Mouse (Mus musculus) testis, postnatal 14 days (tissue): ENCODE data around the gene Gpc3.
"Not testable (repeated sequence)": the region's sequence is repeated elsewhere in the genome, so short reads cannot be mapped to it uniquely, and the experiment has no call there.

Source experiments
- DNase-seq: peaks from one replicate; pipeline ENCODE4 v3.0.0; 2021; ENCODE audit warnings: low spot score

Gene Gpc3

DNA sequence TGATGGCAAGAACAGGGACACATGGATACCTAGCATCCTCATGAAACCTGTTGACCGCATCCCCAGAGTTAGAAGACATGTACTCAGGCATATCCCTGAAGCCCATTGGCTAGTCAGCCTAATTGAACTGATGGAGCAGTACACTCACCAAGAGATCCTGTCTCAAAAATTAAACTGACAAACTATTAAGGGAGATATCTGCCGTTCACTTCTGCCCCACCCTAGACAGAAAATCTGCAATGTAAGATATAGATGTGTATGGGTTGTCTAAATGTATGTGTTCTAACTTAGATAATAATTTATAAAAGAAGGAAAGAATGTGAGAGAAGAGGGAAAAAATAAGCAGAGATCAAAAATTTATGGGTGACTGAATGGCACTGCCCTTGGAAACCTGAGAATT lies 212.6 kb downstream of the Gpc3 start:
- DNase-seq: no peak

GRCm38 (mm10) chrX:52375129-52375528 lies 238.6 kb downstream of the Gpc3 start:
- DNase-seq: no peak

DNA sequence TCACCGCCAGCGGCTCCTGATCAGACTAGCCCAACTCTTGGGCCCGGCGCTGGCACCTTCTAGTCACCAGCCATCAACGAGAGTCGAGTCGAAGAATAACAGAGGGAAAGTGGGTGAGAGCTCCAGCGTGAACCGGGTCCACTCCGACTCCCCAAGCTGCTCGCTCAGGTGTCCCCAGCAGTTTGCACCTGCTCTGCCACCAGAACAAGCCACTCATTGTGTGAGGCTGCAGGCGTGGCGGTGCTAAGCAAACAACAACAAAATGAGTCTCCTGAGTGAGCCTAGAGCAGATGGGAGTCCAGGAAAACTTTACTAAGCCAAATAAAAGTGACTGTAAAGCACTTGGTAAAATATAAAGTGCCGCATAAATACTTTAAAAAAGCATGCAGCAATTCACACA lies 239.5 kb downstream of the Gpc3 start:
- no peak for DNase-seq

GRCm38 (mm10) chrX:52372436-52372835 lies 241.3 kb downstream of the Gpc3 start:
- no peak for DNase-seq

DNA sequence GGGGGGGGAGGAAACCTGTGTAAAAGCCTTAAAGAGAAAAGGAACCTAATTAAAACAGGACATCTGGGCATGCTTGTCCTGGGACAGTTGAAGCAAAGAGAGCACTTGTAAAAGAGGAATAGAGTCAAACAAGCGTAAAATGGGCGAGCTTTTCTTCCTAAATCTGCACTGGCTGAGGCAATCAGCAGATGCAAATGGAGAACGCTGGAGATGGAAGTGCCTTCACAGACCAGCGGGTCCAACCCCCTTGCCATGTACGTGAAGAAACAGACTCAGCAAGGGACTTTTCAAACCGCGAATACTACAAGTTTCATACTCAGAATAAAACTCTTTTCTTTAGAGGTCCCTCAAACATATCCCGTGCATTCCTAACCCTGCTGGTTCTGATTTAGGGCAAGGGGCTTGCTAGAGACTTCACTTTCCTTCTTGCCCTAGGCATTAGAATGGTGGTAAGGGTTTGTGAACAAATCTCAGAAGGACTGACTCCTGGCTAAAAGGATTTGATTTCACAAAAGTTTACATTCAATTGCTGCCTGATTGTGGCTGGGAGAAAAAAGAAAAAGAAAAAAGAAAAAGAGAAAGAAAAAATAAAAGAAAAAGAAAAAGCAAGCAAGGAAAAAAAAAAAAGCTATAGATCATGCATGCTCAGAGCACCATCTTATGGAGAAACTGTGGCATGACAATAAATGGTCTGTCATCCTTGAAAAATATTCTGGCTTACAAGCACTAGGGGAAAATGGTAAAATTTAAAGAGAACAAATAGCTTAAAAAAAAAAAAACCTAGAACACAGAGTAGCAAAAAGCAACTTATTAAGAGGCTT lies 243.6 kb downstream of the Gpc3 start:
- no peak for DNase-seq

GRCm38 (mm10) chrX:52369304-52369937 lies 244.3 kb downstream of the Gpc3 start:
- DNase-seq: no peak

GRCm38 (mm10) chrX:52366826-52367225 lies 246.9 kb downstream of the Gpc3 start:
- no peak for DNase-seq

DNA sequence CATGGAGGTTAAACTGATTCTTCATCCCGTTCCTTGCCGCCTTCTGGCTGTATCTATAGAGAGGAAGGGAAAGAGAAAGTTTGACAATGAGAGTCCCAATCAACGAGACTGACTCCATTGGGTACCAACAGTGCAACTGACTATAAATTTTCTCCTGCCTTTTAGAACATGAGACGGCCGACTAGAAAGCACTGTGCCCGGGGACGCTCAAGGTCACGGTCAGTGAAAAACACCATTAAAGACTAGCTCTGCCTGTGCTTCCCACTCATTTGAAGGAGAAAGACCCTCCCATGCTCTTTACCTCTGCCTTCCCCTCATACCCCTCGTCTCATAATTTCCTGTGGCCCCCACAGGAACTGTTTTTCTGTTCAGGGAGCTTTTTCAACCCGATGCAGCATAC lies 248.0 kb downstream of the Gpc3 start:
- DNase-seq: no peak

DNA sequence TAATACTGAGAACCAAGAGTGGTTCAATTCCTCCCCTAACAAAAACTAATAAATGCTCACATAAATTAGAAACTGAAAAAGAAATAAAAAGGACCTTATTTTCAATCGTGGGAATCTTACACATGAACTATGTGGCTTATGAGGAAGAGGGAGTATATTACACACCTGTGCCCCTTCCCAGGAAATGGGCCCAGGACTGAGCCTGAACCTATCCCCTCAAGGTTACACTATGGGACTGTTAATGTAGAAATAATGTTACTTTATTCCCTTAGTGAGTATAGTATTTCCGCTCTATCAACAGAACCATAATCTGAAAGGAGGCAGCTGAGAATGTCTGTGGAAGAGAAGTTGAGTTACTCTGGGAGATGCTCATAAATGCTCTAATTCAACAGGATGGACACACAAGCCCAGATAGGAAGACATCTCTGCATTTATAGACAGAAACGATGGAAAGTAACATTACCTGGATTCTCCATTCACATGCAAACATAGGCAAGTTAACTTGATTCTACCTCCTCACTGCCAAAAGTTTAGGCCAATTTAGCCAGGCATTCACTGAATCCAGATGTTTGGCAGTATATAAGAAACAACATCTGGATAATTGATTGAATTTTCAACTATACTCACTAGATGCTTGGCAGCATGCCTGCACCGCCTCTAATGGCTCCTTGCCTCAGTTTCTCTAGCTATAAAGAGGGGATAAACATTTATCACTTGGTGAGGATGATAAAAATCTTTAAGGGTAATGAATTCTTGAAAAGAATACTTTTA lies 251.3 kb downstream of the Gpc3 start:
- DNase-seq: no peak

DNA sequence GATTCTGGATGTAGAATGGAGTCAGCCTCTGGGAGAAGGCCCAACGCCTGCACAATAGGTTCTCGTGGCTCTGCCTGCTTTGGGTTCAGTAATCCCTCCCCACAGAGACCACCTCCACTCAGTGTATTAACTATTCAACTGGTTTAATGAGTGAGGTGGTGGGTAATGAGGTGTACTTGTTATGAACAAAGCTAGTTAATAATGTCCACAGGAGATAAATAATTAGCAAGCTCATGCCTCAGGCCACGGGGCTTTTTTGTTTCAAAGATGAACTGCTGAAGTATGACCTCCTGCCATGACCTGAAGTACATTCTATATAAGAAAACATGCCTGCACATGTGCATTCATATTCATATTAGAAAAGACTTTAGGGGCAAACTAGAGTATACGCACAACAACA lies 260.8 kb downstream of the Gpc3 start:
- DNase-seq: no peak

DNA sequence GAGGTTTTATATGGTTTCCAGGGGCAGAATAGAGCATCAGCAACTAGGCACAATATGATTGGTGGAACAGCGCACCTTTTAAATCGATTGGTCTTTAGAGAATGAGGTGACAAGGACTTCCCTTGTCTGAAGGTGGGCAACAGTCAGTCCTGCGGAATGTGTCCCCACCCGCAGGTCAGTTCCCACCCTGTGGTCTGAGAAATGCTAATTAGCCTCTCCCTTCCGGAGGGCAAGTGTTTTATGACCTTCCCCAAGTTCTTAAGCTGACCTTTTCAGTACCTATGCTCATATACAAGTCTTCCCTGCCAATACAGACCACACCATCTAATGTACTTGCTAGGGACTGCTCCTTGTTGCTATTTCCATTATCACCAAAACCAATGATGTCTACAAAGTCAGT lies 263.1 kb downstream of the Gpc3 start:
- not testable (repeated sequence) for DNase-seq

DNA sequence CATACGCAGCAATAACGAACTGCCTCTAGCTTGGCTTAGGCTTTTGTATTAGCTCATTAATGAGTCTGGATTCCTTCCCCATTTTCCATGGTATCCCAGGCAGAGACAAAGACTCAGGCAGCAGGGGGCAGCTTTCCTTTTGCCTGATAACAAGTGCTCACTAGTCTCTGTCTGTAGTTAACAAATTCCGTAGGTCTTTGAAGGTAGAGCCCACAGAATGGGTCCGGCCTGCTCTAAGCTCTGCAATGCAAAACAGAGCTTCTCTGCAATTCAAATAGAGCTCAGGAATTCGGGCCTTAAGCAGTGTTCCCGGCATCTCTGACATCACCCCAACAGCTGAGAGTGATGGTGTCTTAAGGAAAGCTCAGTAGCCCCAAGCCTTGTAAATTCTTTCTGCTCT lies 265.0 kb downstream of the Gpc3 start:
- DNase-seq: no peak

- no peak for DNase-seq
These were observed 269.7 kb downstream of the Gpc3 start for GRCm38 (mm10) chrX:52344018-52344417.

- no peak for DNase-seq
These were observed 273.5 kb downstream of the Gpc3 start for GRCm38 (mm10) chrX:52340251-52340650.

- DNase-seq: no peak
These were observed 292.0 kb downstream of the Gpc3 start for GRCm38 (mm10) chrX:52321791-52322190.

DNA sequence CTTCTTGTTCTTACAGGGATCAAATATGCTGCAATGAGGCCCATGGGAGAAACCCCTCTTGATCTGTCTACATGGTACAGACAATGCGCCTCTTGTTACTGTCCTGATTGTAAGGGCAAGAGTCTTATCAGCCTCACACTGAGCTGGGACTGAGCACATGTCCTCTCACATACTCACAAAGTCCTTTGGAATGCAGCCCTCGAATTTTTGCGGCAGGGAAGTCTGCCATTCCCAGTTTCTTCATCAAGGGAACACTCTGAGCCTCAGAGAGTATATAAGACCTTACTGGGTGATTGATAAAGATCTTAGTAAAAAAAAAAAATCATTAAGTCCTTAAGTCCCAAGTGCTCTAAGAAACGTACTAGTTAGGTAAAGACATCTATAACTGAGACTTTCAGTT lies 293.1 kb downstream of the Gpc3 start:
- no peak for DNase-seq

DNA sequence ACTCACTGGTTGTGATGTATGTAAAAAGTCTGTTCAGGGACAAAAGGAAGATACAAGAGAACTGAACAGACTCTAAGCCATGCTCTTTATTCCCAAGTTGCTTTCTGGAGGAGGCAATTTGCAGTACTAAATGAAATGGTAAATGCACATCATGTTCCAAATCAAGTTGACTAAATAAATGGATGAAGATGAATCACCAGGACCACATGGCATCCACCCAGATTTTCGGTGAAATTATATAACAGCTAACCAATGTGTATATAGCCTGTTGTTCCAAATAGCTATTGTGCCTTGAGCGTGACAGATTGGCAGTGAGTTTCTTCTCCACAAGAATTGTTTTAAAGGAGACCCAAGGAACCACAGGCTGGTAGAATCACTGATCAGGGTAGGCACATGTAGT lies 302.8 kb downstream of the Gpc3 start:
- DNase-seq: no peak

- no peak for DNase-seq
These were observed 308.5 kb downstream of the Gpc3 start for GRCm38 (mm10) chrX:52305226-52305625.

GRCm38 (mm10) chrX:52288792-52289191 lies 325.0 kb downstream of the Gpc3 start:
- no peak for DNase-seq

DNA sequence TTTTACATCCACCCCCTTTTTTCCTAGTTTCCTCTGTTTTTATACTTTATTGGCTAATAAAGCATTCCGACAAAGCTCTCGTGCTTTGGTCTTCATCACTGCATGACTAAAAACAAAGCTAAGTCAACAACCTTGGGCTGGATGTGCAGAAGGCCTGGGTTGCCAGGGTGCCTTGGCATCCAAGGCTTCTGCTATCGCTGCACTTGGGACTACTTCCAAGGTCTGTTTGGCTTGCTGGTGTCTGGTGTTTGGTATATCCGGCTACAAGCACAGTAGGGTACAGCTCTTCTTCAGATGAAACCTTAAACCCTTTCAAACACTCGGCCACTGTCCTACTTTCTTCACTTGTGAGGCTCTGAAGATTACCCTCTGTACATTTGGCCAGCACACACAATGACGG lies 325.8 kb downstream of the Gpc3 start:
- peak; percentile 7 for DNase-seq

GRCm38 (mm10) chrX:52282070-52282469 lies 331.7 kb downstream of the Gpc3 start:
- no peak for DNase-seq

DNA sequence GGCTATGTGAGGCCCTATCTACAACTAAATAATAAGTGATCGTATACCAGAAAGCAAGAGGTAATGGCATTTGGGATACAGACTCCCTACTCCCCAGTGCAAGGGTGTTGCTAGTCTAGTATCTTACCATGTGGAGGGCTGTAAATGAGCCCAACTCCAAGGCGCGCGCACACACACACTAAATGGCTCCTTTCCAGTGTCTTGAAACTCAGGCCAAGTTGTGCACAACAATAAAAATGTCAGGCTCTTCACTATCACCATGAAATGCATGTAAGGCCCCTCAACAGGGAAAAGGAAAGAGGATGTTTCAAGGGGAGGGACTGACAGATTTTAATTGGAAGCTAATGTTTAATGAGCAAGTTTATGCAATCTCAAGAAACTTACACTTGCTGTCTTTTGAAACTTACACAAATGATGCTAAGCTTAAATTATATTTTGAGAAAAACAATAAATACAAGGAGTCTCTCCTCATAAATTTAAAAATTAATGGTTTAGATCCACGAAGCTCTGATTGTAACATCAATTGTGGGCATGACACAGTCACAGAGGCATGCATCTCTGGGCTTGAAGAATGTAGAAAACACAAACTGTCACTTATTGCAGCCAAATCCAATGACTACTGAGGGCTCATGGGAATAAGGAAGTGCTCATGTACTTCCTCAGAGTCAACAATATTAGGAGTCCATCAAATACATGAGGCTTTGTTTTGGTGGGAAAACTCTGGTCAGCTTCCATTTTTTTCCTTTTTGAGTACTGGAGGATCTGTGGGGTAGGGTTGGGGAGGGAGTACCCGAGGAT lies 332.4 kb downstream of the Gpc3 start:
- no peak for DNase-seq
